Mouse (Mus musculus): ENCODE results near the gene Kcna2.

Gene Kcna2

GRCm38 (mm10) chr3:107131846-107132245, 30.9 kb downstream of the Kcna2 start:
- in situ Hi-C loops (cut with MboI; ENCODE audit: unreplicated experiment in 2 of 2): loop anchor here in 1 of 2 experiments (10.0 kb wide), 1 partner anchor 1077 kb away; no protein-coding TSS in a partner anchor

GRCm38 (mm10) chr3:107132651-107133050, 31.7 kb downstream of the Kcna2 start:
- in situ Hi-C loops (cut with MboI; ENCODE audit: unreplicated experiment in 2 of 2): loop anchor here in 1 of 2 experiments (10.0 kb wide), 1 partner anchor 1078 kb away; no protein-coding TSS in a partner anchor

- in situ Hi-C loops (cut with MboI; ENCODE audit: unreplicated experiment in 2 of 2): loop anchor here in 1 of 2 experiments (10.0 kb wide), 1 partner anchor 1080 kb away; no protein-coding TSS in a partner anchor
Measured at GRCm38 (mm10) chr3:107134457-107134856, 33.5 kb downstream of the Kcna2 start.

GRCm38 (mm10) chr3:107147126-107147525, 46.2 kb downstream of the Kcna2 start:
- in situ Hi-C loops (cut with MboI; ENCODE audit: unreplicated experiment in 2 of 2): no loop called here

GRCm38 (mm10) chr3:107149006-107149405, 48.1 kb downstream of the Kcna2 start:
- in situ Hi-C loops (cut with MboI; ENCODE audit: unreplicated experiment in 2 of 2): no loop called here

- in situ Hi-C loops (cut with MboI; ENCODE audit: unreplicated experiment in 2 of 2): no loop called here
Measured at GRCm38 (mm10) chr3:107150469-107150868, 49.5 kb downstream of the Kcna2 start.

GRCm38 (mm10) chr3:107150872-107151540, 50.1 kb downstream of the Kcna2 start:
- in situ Hi-C loops (cut with MboI; ENCODE audit: unreplicated experiment in 2 of 2): no loop called here

GRCm38 (mm10) chr3:107153772-107154655, 53.1 kb downstream of the Kcna2 start:
- in situ Hi-C loops (cut with MboI; ENCODE audit: unreplicated experiment in 2 of 2): no loop called here

- in situ Hi-C loops (cut with MboI; ENCODE audit: unreplicated experiment in 2 of 2): no loop called here
Measured at GRCm38 (mm10) chr3:107158856-107159255, 57.9 kb downstream of the Kcna2 start.

GRCm38 (mm10) chr3:107159418-107159817, 58.5 kb downstream of the Kcna2 start:
- in situ Hi-C loops (cut with MboI; ENCODE audit: unreplicated experiment in 2 of 2): no loop called here

GRCm38 (mm10) chr3:107159859-107160324, 58.9 kb downstream of the Kcna2 start:
- in situ Hi-C loops (cut with MboI; ENCODE audit: unreplicated experiment in 2 of 2): no loop called here

- in situ Hi-C loops (cut with MboI; ENCODE audit: unreplicated experiment in 2 of 2): no loop called here
Measured at GRCm38 (mm10) chr3:107162741-107163140, 61.8 kb downstream of the Kcna2 start.

All from v-Abl transformed pro-B cells (cell line).